Mouse (Mus musculus) MEL (cell line): ENCODE measurements around the gene Aldh3b3. TPM values are rescaled to one million over a fixed set of nuclear protein-coding genes. Genes with fewer than 3 reads are reported as not detected.
A peak's percentile ranks its signal among the peaks of the same experiment; 100 is the strongest.

Experiments used
- DNase-seq: peaks from one replicate; pipeline ENCODE4 v3.0.0; 2011; ENCODE audit warnings: low read depth, low spot score
- H3K27ac ChIP-seq: 2 replicates; pipeline ENCODE4 v1.5.1; 2012; ENCODE audit warnings: low read depth, mild to moderate bottlenecking, control low read depth, low read length, moderate library complexity; ENCODE audit not compliant: control insufficient read depth
- H3K27me3 ChIP-seq, 2 experiments: fragments of 150-350 bp in 1 of 2; sonication (generic) in 1 of 2; 2 replicates each; pipeline ENCODE4 v1.6.1; 2012; ENCODE audit warnings: low read length in 2 of 2, mild to moderate bottlenecking in 2 of 2, improper control_type of control experiment in 1 of 2, moderate library complexity in 1 of 2; ENCODE audit not compliant: insufficient read depth in 2 of 2, control insufficient read depth in 1 of 2
- H3K36me3 ChIP-seq, 2 experiments: 2 replicates each; pipeline ENCODE4 v1.6.1; 2012 to 2014; ENCODE audit warnings: low read length in 2 of 2, improper control_type of control experiment in 1 of 2, inconsistent platforms in 1 of 2, mild to moderate bottlenecking in 1 of 2; ENCODE audit not compliant: insufficient read depth in 2 of 2, control insufficient read depth in 1 of 2
- H3K4me1 ChIP-seq, 2 experiments: fragments of 150-350 bp in 1 of 2; sonication (generic) in 1 of 2; 2 replicates each; pipeline ENCODE4 v1.6.1; 2012; ENCODE audit warnings: low read length in 2 of 2, improper control_type of control experiment in 1 of 2, mild to moderate bottlenecking in 1 of 2; ENCODE audit not compliant: insufficient read depth in 2 of 2, control insufficient read depth in 1 of 2
- H3K4me3 ChIP-seq, 2 experiments: fragments of 150-350 bp in 1 of 2; sonication (generic) in 1 of 2; 2 replicates each; pipeline ENCODE4 v1.5.1; 2012; ENCODE audit warnings: low read depth in 2 of 2, low read length in 2 of 2, mild to moderate bottlenecking in 2 of 2, moderate library complexity in 2 of 2, control low read depth in 1 of 2, improper control_type of control experiment in 1 of 2; ENCODE audit not compliant: control insufficient read depth in 1 of 2, insufficient read depth in 1 of 2
- H3K79me2 ChIP-seq: 2 replicates; pipeline ENCODE4 v1.6.1; 2012; ENCODE audit warnings: mild to moderate bottlenecking, low read length, moderate library complexity; ENCODE audit not compliant: control insufficient read depth, poor library complexity, insufficient read depth
- H3K9ac ChIP-seq: 2 replicates; pipeline ENCODE4 v1.6.1; 2012; ENCODE audit warnings: low read depth, mild to moderate bottlenecking, control low read depth, low read length, moderate library complexity; ENCODE audit not compliant: control insufficient read depth, poor library complexity, severe bottlenecking
- H3K9me3 ChIP-seq: fragments of 150-350 bp; sonication (generic); replicated peaks from 2 replicates; pipeline ENCODE4 v1.6.1; 2012; ENCODE audit warnings: mild to moderate bottlenecking, low read length, improper control_type of control experiment, moderate library complexity; ENCODE audit not compliant: insufficient read depth
- CTCF ChIP-seq, 3 experiments: IDR thresholded peaks in 2 of 3; conservative IDR thresholded peaks in 1 of 3; 2 replicates each; pipeline ENCODE4 v1.5.1; 2011 to 2012; ENCODE audit warnings: low read length in 3 of 3, low read depth in 2 of 3, mild to moderate bottlenecking in 2 of 3, improper control_type of control experiment in 1 of 3, inconsistent platforms in 1 of 3, mixed read lengths in 1 of 3, moderate library complexity in 1 of 3; ENCODE audit not compliant: control insufficient read depth in 1 of 3, insufficient read depth in 1 of 3, poor library complexity in 1 of 3, severe bottlenecking in 1 of 3
- ELF1 ChIP-seq: IDR thresholded peaks from 2 replicates; pipeline ENCODE4 v1.6.1; 2014; ENCODE audit warnings: low read depth, mild to moderate bottlenecking, inconsistent platforms, low read length, improper control_type of control experiment, moderate library complexity
- ETS1 ChIP-seq: IDR thresholded peaks from 2 replicates; pipeline ENCODE4 v1.6.1; 2012; ENCODE audit warnings: low read depth, mild to moderate bottlenecking, inconsistent platforms, low read length, improper control_type of control experiment, moderate library complexity
- MAFK ChIP-seq: IDR thresholded peaks from 2 replicates; pipeline ENCODE4 v1.6.1; 2011; ENCODE audit warnings: low read depth, mild to moderate bottlenecking, low read length, improper control_type of control experiment, borderline replicate concordance
- MAX ChIP-seq: IDR thresholded peaks from 2 replicates; pipeline ENCODE4 v1.6.1; 2011; ENCODE audit warnings: low read length, improper control_type of control experiment
- MXI1 ChIP-seq: IDR thresholded peaks from 2 replicates; pipeline ENCODE4 v1.6.1; 2011; ENCODE audit warnings: mild to moderate bottlenecking, low read depth, low read length, improper control_type of control experiment
- MYB ChIP-seq: IDR thresholded peaks from 2 replicates; pipeline ENCODE4 v1.6.1; 2011; ENCODE audit warnings: mild to moderate bottlenecking, low read depth, low read length, improper control_type of control experiment
- POLR2AphosphoS5 ChIP-seq: IDR thresholded peaks from 2 replicates; pipeline ENCODE4 v1.6.1; 2012; ENCODE audit warnings: low read depth, borderline replicate concordance, mild to moderate bottlenecking, inconsistent platforms, low read length, moderate library complexity, mixed read lengths
- RAD21 ChIP-seq: IDR thresholded peaks from 2 replicates; pipeline ENCODE4 v1.6.1; 2011; ENCODE audit warnings: mild to moderate bottlenecking, low read depth, low read length, improper control_type of control experiment
- SIN3A ChIP-seq: IDR thresholded peaks from 2 replicates; pipeline ENCODE4 v1.6.1; 2012; ENCODE audit warnings: low read length, improper control_type of control experiment, inconsistent platforms
- SMC3 ChIP-seq: IDR thresholded peaks from 2 replicates; pipeline ENCODE4 v1.6.1; 2011; ENCODE audit warnings: low read depth, low read length, improper control_type of control experiment
- TAL1 ChIP-seq: IDR thresholded peaks from 2 replicates; pipeline ENCODE4 v1.6.1; 2012; ENCODE audit warnings: mild to moderate bottlenecking, inconsistent platforms, low read length, moderate library complexity, mixed read lengths
- ZC3H11A ChIP-seq: IDR thresholded peaks from 2 replicates; pipeline ENCODE4 v1.6.1; 2012; ENCODE audit warnings: low read depth, mild to moderate bottlenecking, inconsistent platforms, low read length, improper control_type of control experiment
- polyA plus RNA-seq, 2 experiments: library from polyadenylated mRNA; stranded (reverse) in 1 of 2; unstranded in 1 of 2; fragments of >175 nt in 1 of 2; fragments of >200 nt in 1 of 2; gene quantifications; 2 replicates each; pipeline versions ENCODE4 v1.2.1 to v1.2.4; 2012; ENCODE audit warnings: low replicate concordance in 2 of 2, low read depth in 1 of 2; ENCODE audit not compliant: insufficient read length in 2 of 2, insufficient read depth in 1 of 2, missing spikeins in 1 of 2
- total RNA-seq: library from RNA; depleted of rRNA; stranded (reverse); fragments of 300-350 nt; gene quantifications from 2 replicates; pipeline ENCODE4 v1.2.3, GENCODE M21; 2012

Aldh3b3 gene
- total and polyA plus RNA-seq, 3 experiments, result not detected

DNA sequence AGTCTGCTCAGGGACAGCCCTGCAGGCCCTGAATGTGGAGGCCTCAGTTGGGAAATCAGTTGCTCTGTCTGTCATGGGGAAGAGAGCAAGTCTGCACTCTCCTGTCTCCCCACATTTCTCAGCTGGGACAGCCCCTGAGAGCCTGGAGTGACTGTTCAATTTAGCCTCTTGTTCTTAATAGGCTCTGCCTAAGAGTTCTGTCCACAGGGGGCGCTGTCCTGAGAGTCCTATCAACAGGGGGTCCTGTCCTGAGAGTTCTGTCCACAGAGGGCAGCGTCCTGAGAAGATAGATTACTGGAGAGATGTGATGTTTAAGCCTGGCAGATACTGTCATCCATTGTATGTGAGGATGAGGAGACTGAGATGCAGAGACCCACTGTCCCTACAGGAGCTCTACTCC is 4.0 kb downstream of the Aldh3b3 start:
- peak; percentile 42 for DNase-seq
- H3K27ac ChIP-seq, result no peak overlapping the region
- no peaks in the 10 kb centered on the region for H3K9me3 ChIP-seq
- H3K4me1 ChIP-seq, result no peaks in the 10 kb centered on the region
- H3K36me3 ChIP-seq, result no peaks in the 10 kb centered on the region
- 0 out of 4 replicates have a peak, but pooled peaks cover 0 to 2% of the 10 kb centered on the region in 2 experiments for H3K27me3 ChIP-seq
- no peak for TF ChIP-seq MAX
- TF ChIP-seq CTCF (IDR thresholded peaks at IDR 0.05 in 2 of 3, conservative IDR thresholded peaks at IDR 0.05 in 1 of 3; ENCODE audit: control insufficient read depth in 1 of 3, insufficient read depth in 1 of 3, low read depth in 2 of 3, low read length in 3 of 3, poor library complexity in 1 of 3, severe bottlenecking in 1 of 3), result peak; percentile 42 to 49 (median 45)
- no peak overlapping the region for H3K4me3 ChIP-seq
- no peaks in the 10 kb centered on the region for H3K79me2 ChIP-seq
- no peak overlapping the region for H3K9ac ChIP-seq

DNA sequence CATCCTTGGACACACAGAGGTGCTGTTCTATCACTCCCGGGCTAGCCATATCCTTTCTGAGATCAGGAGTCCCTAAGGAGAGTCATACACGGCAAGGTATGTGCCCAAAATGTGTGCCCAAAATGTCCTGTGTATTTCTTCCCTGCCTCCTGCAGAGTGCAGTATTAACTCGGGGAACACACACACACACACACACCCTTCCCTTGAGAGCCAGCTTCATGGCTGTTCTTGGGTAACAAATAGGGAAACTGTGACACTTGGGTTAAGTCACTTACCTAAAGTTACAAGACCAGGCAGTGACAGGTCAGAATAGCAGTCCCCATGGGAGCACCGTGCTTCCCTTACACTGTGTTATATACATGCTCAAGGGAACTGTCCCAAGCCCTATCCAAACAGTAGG is 5.6 kb downstream of the Aldh3b3 start:
- no peak overlapping the region for H3K27ac ChIP-seq
- no peaks in the 10 kb centered on the region for H3K9me3 ChIP-seq
- H3K27me3 ChIP-seq, result no peaks in the 10 kb centered on the region
- H3K36me3 ChIP-seq, result no peaks in the 10 kb centered on the region
- H3K4me3 ChIP-seq, result no peak overlapping the region
- no peak for DNase-seq
- TF ChIP-seq MAX (no peak), ETS1 (no peak), CTCF (IDR thresholded peaks at IDR 0.05 in 2 of 3, conservative IDR thresholded peaks at IDR 0.05 in 1 of 3; ENCODE audit: control insufficient read depth in 1 of 3, insufficient read depth in 1 of 3, low read depth in 2 of 3, low read length in 3 of 3, poor library complexity in 1 of 3, severe bottlenecking in 1 of 3) (peak in 1 of 3 experiments; percentile 17; a peak in 1 of 6 replicates), ZC3H11A (no peak), SMC3 (peak; percentile 20; the same call in 1 of the 2 replicates), ELF1 (no peak), SIN3A (no peak), MYB (no peak), RAD21 (peak; percentile 20), TAL1 (no peak), POLR2AphosphoS5 (no peak), MAFK (no peak)
- H3K4me1 ChIP-seq, result no peaks in the 10 kb centered on the region
- H3K9ac ChIP-seq, result no peak overlapping the region
- H3K79me2 ChIP-seq, result no peaks in the 10 kb centered on the region

DNA sequence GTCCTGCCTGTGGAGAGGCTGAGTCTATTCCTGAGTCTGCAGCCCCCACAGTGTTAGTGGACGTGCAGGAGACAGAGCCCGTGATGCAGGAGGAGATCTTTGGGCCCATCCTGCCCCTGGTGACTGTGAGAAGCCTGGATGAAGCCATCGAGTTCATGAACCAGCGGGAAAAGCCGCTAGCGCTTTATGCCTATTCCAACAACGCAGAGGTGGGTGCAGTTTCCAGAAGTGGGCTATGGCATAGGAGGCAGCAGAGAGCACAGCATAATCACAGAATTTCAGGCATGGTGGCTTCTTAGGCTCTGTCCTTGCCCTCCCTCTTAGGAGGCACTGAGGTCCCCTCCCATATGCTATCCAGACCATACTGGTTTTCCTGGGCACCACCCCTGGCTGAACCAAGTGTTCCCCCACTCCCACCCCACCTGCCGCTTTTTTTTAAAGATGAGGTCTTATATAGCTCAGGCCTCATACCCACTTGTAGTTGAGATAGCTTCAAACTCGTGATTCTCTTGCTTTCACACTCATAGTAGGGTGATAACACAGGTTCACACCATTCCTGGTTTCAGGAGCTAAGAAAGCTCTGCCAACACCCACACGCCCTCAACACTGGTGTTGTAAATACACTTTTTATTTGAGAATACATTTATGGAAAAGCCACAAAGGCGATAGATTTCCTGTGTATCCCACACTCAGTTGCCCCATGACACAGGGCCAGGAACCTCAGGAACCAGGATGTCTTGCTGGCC is 8.1 kb downstream of the Aldh3b3 start:
- H3K9ac ChIP-seq, result no peak overlapping the region
- H3K4me1 ChIP-seq, result no peaks in the 10 kb centered on the region
- H3K9me3 ChIP-seq, result no peaks in the 10 kb centered on the region
- no peak overlapping the region for H3K4me3 ChIP-seq
- no peaks in the 10 kb centered on the region for H3K79me2 ChIP-seq
- DNase-seq, result no peak
- TF ChIP-seq CTCF (IDR thresholded peaks at IDR 0.05 in 2 of 3, conservative IDR thresholded peaks at IDR 0.05 in 1 of 3; ENCODE audit: control insufficient read depth in 1 of 3, insufficient read depth in 1 of 3, low read depth in 2 of 3, low read length in 3 of 3, poor library complexity in 1 of 3, severe bottlenecking in 1 of 3) (peak in 1 of 3 experiments; percentile 6; a peak in 1 of 6 replicates), MXI1 (no peak)
- H3K27ac ChIP-seq, result no peak overlapping the region
- H3K36me3 ChIP-seq, result no peaks in the 10 kb centered on the region
- H3K27me3 ChIP-seq, result 0 out of 4 replicates have a peak, but pooled peaks cover 1 to 2% of the 10 kb centered on the region in 2 experiments
